Mouse (Mus musculus) MEL (cell line): ENCODE measurements around the gene Tmem82.

Experiments used
- CTCF ChIP-seq, 3 experiments: IDR thresholded peaks in 2 of 3; conservative IDR thresholded peaks in 1 of 3; 2 replicates each; pipeline ENCODE4 v1.5.1; 2011 to 2012; ENCODE audit warnings: low read length in 3 of 3, low read depth in 2 of 3, mild to moderate bottlenecking in 2 of 3, improper control_type of control experiment in 1 of 3, inconsistent platforms in 1 of 3, mixed read lengths in 1 of 3, moderate library complexity in 1 of 3; ENCODE audit not compliant: control insufficient read depth in 1 of 3, insufficient read depth in 1 of 3, poor library complexity in 1 of 3, severe bottlenecking in 1 of 3
- ETS1 ChIP-seq: IDR thresholded peaks from 2 replicates; pipeline ENCODE4 v1.6.1; 2012; ENCODE audit warnings: low read depth, mild to moderate bottlenecking, inconsistent platforms, low read length, improper control_type of control experiment, moderate library complexity
- MAX ChIP-seq: IDR thresholded peaks from 2 replicates; pipeline ENCODE4 v1.6.1; 2011; ENCODE audit warnings: low read length, improper control_type of control experiment
- MEF2A ChIP-seq: IDR thresholded peaks from 2 replicates; pipeline ENCODE4 v1.6.1; 2014; ENCODE audit warnings: low read depth, mild to moderate bottlenecking, inconsistent platforms, low read length, improper control_type of control experiment; ENCODE audit not compliant: poor library complexity, insufficient replicate concordance, severe bottlenecking; ENCODE audit errors: extremely low read depth
- POLR2AphosphoS2 ChIP-seq: IDR thresholded peaks from 2 replicates; pipeline ENCODE4 v1.6.1; 2011; ENCODE audit warnings: low read length, improper control_type of control experiment
- ZC3H11A ChIP-seq: IDR thresholded peaks from 2 replicates; pipeline ENCODE4 v1.6.1; 2012; ENCODE audit warnings: low read depth, mild to moderate bottlenecking, inconsistent platforms, low read length, improper control_type of control experiment

- TF ChIP-seq ZC3H11A (no peak), CTCF (IDR thresholded peaks at IDR 0.05 in 2 of 3, conservative IDR thresholded peaks at IDR 0.05 in 1 of 3; ENCODE audit: control insufficient read depth in 1 of 3, insufficient read depth in 1 of 3, low read depth in 2 of 3, low read length in 3 of 3, poor library complexity in 1 of 3, severe bottlenecking in 1 of 3) (no peak), MEF2A (no peak), ETS1 (no peak), POLR2AphosphoS2 (no peak), MAX (no peak)
Observed at GRCm38 (mm10) chr4:141636693-141637092, 18.3 kb upstream of the Tmem82 start.
